Mouse (Mus musculus) liver, adult 2 months (tissue): ENCODE results near the gene Cbr4. TPM values are rescaled to one million over a fixed set of nuclear protein-coding genes. Genes with fewer than 3 reads are reported as not detected.

Experiments
- DNase-seq: peaks from one replicate; pipeline ENCODE4 v3.0.0-alpha.2; 2011; ENCODE audit warnings: low read depth, low spot score; ENCODE audit errors: extremely low read depth
- H3K27ac ChIP-seq: fragments of 200-500 bp; replicated peaks from 2 replicates; pipeline ENCODE4 v1.5.1; 2012; ENCODE audit warnings: low read depth, mild to moderate bottlenecking, control low read depth, inconsistent platforms, low read length; ENCODE audit not compliant: insufficient read depth
- H3K27me3 ChIP-seq: fragments of 200-500 bp; 2 replicates; pipeline ENCODE4 v1.6.1; 2012; ENCODE audit warnings: mild to moderate bottlenecking, moderate library complexity, low read length, inconsistent platforms; ENCODE audit not compliant: control insufficient read depth, insufficient read depth
- H3K36me3 ChIP-seq: fragments of 200-500 bp; 2 replicates; pipeline ENCODE4 v1.6.1; 2012; ENCODE audit warnings: low read length, inconsistent platforms; ENCODE audit not compliant: control insufficient read depth, insufficient read depth
- H3K4me1 ChIP-seq: fragments of 200-500 bp; 2 replicates; pipeline ENCODE4 v1.6.1; 2011; ENCODE audit warnings: low read length; ENCODE audit not compliant: control insufficient read depth, insufficient read depth
- H3K4me3 ChIP-seq: fragments of 200-500 bp; 2 replicates; pipeline ENCODE4 v1.5.1; 2011; ENCODE audit warnings: low read depth, mild to moderate bottlenecking, control low read depth, low read length, moderate library complexity; ENCODE audit not compliant: insufficient read depth
- H3K79me2 ChIP-seq: fragments of 200-500 bp; 2 replicates; pipeline ENCODE4 v1.6.1; 2012; ENCODE audit warnings: inconsistent platforms, mild to moderate bottlenecking, low read length, moderate library complexity; ENCODE audit not compliant: control insufficient read depth, insufficient read depth
- H3K9ac ChIP-seq: fragments of 200-500 bp; 2 replicates; pipeline ENCODE4 v1.6.1; 2012; ENCODE audit warnings: low read depth, mild to moderate bottlenecking, control low read depth, inconsistent platforms, low read length
- CTCF ChIP-seq: fragments of 200-500 bp; IDR thresholded peaks from 2 replicates; pipeline ENCODE4 v1.5.1; 2011; ENCODE audit warnings: low read depth, low read length, control low read depth
- POLR2A ChIP-seq: fragments of 200-500 bp; IDR thresholded peaks from 2 replicates; pipeline ENCODE4 v1.6.1; 2011; ENCODE audit warnings: low read length, control low read depth; ENCODE audit not compliant: insufficient read depth; ENCODE audit errors: extremely low read depth
- WGBS: fragments of 180-500 bp; shearing (Covaris S2); methylation state at CpG from one replicate; pipeline ENCODE4 v1.1.7; 2018; 5-methylcytosine and 5-hydroxymethylcytosine counted together
- polyA plus RNA-seq: library from polyadenylated mRNA; depleted of rRNA; stranded (reverse); fragments of >200 nt; gene quantifications from 2 replicates; pipeline ENCODE4 v1.2.3, GENCODE M21; 2012; rRNA removed
- total RNA-seq: library from RNA; depleted of rRNA; stranded (reverse); fragments of >200 nt; gene quantifications from 2 replicates; pipeline ENCODE4 v1.2.3, GENCODE M21; 2014; rRNA removed

The Cbr4 gene
- 22.0 and 22.8 TPM in 2 replicates for total RNA-seq
- 9.5 and 10.7 TPM in 2 replicates for polyA plus RNA-seq

- no peaks in the 10 kb centered on the region for H3K27me3 ChIP-seq
- DNase-seq, result peak; percentile 97
- WGBS, result under 1% methylated on average over 29 of the region's 29 CpGs
- TF ChIP-seq POLR2A (peak; percentile 44), CTCF (no peak)
- peaks cover 8% of the 10 kb centered on the region for H3K36me3 ChIP-seq
- H3K4me3 ChIP-seq, result peak within 1 kb of the TSS; percentile 86
- peak within 1 kb of the TSS; percentile 97 for H3K27ac ChIP-seq
- H3K79me2 ChIP-seq, result no peaks in the 10 kb centered on the region
- peaks cover 6% of the 10 kb centered on the region for H3K4me1 ChIP-seq
- H3K9ac ChIP-seq, result peak within 1 kb of the TSS; percentile 86
These were observed at the start of gene Cbr4 for GRCm38 (mm10) chr8:61487597-61488156. Cbr4 (plus strand) TSS chr8:61487734.

- Histone ChIP-seq H3K79me2 (no peaks in the 10 kb centered on the region), H3K36me3 (no peaks in the 10 kb centered on the region), H3K9ac (no peak overlapping the region), H3K4me1 (no peaks in the 10 kb centered on the region), H3K27me3 (no peaks in the 10 kb centered on the region), H3K4me3 (no peak overlapping the region), H3K27ac (no peak overlapping the region)
- no peak for DNase-seq
- WGBS, result 95% methylated on average over 3 of the region's 3 CpGs
- TF ChIP-seq POLR2A, result no peak
- no peak for TF ChIP-seq CTCF
These were observed 44.5 kb upstream of the Cbr4 start for GRCm38 (mm10) chr8:61442988-61443387.

- H3K9ac ChIP-seq, result no peak overlapping the region
- H3K4me1 ChIP-seq, result no peaks in the 10 kb centered on the region
- H3K27ac ChIP-seq, result no peak overlapping the region
- no peak for DNase-seq
- H3K36me3 ChIP-seq, result no peaks in the 10 kb centered on the region
- no peaks in the 10 kb centered on the region for H3K79me2 ChIP-seq
- TF ChIP-seq POLR2A, result no peak
- H3K27me3 ChIP-seq, result no peaks in the 10 kb centered on the region
- 89% methylated on average over 3 of the region's 3 CpGs for WGBS
- no peak overlapping the region for H3K4me3 ChIP-seq
These were observed 43.2 kb upstream of the Cbr4 start for GRCm38 (mm10) chr8:61444358-61444757.

GRCm38 (mm10) chr8:61446329-61446728, 41.2 kb upstream of the Cbr4 start:
- no peaks in the 10 kb centered on the region for H3K27me3 ChIP-seq
- WGBS, result 85% methylated on average over 15 of the region's 15 CpGs
- TF ChIP-seq POLR2A (no peak), CTCF (no peak)
- H3K36me3 ChIP-seq, result no peaks in the 10 kb centered on the region
- no peaks in the 10 kb centered on the region for H3K4me1 ChIP-seq
- no peak overlapping the region for H3K9ac ChIP-seq
- no peak for DNase-seq
- H3K79me2 ChIP-seq, result no peaks in the 10 kb centered on the region
- H3K4me3 ChIP-seq, result no peak overlapping the region
- H3K27ac ChIP-seq, result no peak overlapping the region

GRCm38 (mm10) chr8:61448100-61448499, 39.4 kb upstream of the Cbr4 start:
- H3K27ac ChIP-seq, result no peak overlapping the region
- no peaks in the 10 kb centered on the region for H3K27me3 ChIP-seq
- TF ChIP-seq POLR2A, result no peak
- no peaks in the 10 kb centered on the region for H3K4me1 ChIP-seq
- 84% methylated on average over 2 of the region's 2 CpGs for WGBS
- DNase-seq, result no peak
- H3K36me3 ChIP-seq, result no peaks in the 10 kb centered on the region
- no peaks in the 10 kb centered on the region for H3K79me2 ChIP-seq
- no peak overlapping the region for H3K9ac ChIP-seq
- H3K4me3 ChIP-seq, result no peak overlapping the region

GRCm38 (mm10) chr8:61448881-61449280, 38.7 kb upstream of the Cbr4 start:
- Histone ChIP-seq H3K4me1 (no peaks in the 10 kb centered on the region), H3K9ac (no peak overlapping the region)
- WGBS, result 67% methylated on average over 5 of the region's 5 CpGs

More at GRCm38 (mm10) chr8:61448881-61449280, 38.7 kb upstream of the Cbr4 start:
- Histone ChIP-seq H3K27me3 (no peaks in the 10 kb centered on the region), H3K79me2 (no peaks in the 10 kb centered on the region), H3K36me3 (no peaks in the 10 kb centered on the region), H3K27ac (no peak overlapping the region), H3K4me3 (no peak overlapping the region)
- no peak for DNase-seq
- no peak for TF ChIP-seq CTCF
